Mouse (Mus musculus) spleen, adult 2 months (tissue): ENCODE measurements around the gene Ehmt2. TPM values are rescaled to one million over a fixed set of nuclear protein-coding genes. Genes with fewer than 3 reads are reported as not detected.
A peak's percentile ranks its signal among the peaks of the same experiment; 100 is the strongest.

Experiments
- DNase-seq, 2 experiments: peaks; one replicate each; pipeline versions ENCODE4 v3.0.0 to v3.0.0-alpha.2; 2012 to 2021; ENCODE audit warnings: low spot score in 2 of 2, low read depth in 1 of 2
- H3K27ac ChIP-seq: fragments of 200-500 bp; 2 replicates; pipeline ENCODE4 v1.5.1; 2012; ENCODE audit warnings: low read length, inconsistent platforms; ENCODE audit not compliant: insufficient read depth
- H3K27me3 ChIP-seq: fragments of 200-500 bp; 2 replicates; pipeline ENCODE4 v1.6.1; 2012; ENCODE audit warnings: mild to moderate bottlenecking, moderate library complexity, low read length, inconsistent platforms; ENCODE audit not compliant: control insufficient read depth, insufficient read depth
- H3K36me3 ChIP-seq: fragments of 200-500 bp; 2 replicates; pipeline ENCODE4 v1.6.1; 2012; ENCODE audit warnings: mild to moderate bottlenecking, low read length, inconsistent platforms; ENCODE audit not compliant: control insufficient read depth, insufficient read depth
- H3K4me1 ChIP-seq: fragments of 200-500 bp; 2 replicates; pipeline ENCODE4 v1.6.1; 2011; ENCODE audit warnings: inconsistent platforms; ENCODE audit not compliant: control insufficient read depth, insufficient read depth, insufficient read length
- H3K4me3 ChIP-seq: fragments of 200-500 bp; 2 replicates; pipeline ENCODE4 v1.5.1; 2011; ENCODE audit warnings: mild to moderate bottlenecking, inconsistent platforms; ENCODE audit not compliant: insufficient read depth, insufficient read length; ENCODE audit errors: extremely low read depth
- CTCF ChIP-seq: fragments of 200-500 bp; IDR thresholded peaks from 2 replicates; pipeline ENCODE4 v1.5.1; 2011; ENCODE audit warnings: mild to moderate bottlenecking, inconsistent platforms; ENCODE audit not compliant: insufficient read depth, insufficient read length, insufficient replicate concordance; ENCODE audit errors: extremely low read depth
- POLR2A ChIP-seq: fragments of 200-500 bp; IDR thresholded peaks from 2 replicates; pipeline ENCODE4 v1.6.1; 2011; ENCODE audit warnings: low read depth, low read length, inconsistent platforms
- WGBS: fragments of 180-500 bp; shearing (Covaris S2); methylation state at CpG from one replicate; pipeline ENCODE4 v1.1.7; 2018; 5-methylcytosine and 5-hydroxymethylcytosine counted together
- polyA plus RNA-seq: library from polyadenylated mRNA; depleted of rRNA; stranded (reverse); fragments of >200 nt; gene quantifications from 2 replicates; pipeline ENCODE4 v1.2.3, GENCODE M21; 2012

Gene Ehmt2
- polyA plus RNA-seq, 1 experiment, result 200 TPM

GRCm38 (mm10) chr17:34924258-34924657 lies 26.0 kb downstream of the Ehmt2 start:
- DNase-seq, result no peak
- Histone ChIP-seq H3K36me3 (no peaks in the 10 kb centered on the region), H3K27me3 (no peaks in the 10 kb centered on the region), H3K27ac (no peak overlapping the region), H3K4me3 (no peak overlapping the region), H3K4me1 (no peaks in the 10 kb centered on the region)
- TF ChIP-seq CTCF (no peak), POLR2A (no peak)
- WGBS, result 47% methylated on average over 5 of the region's 5 CpGs

- H3K27me3 ChIP-seq, result no peaks in the 10 kb centered on the region
- H3K4me3 ChIP-seq, result no peak overlapping the region
- 91% methylated on average over 18 of the region's 18 CpGs for WGBS
- peaks cover 4% of the 10 kb centered on the region; the same call in 1 of the 2 replicates for H3K4me1 ChIP-seq
- H3K36me3 ChIP-seq, result no peaks in the 10 kb centered on the region
- no peak for TF ChIP-seq CTCF
- TF ChIP-seq POLR2A, result no peak
- DNase-seq, result no peak
- no peak overlapping the region for H3K27ac ChIP-seq
Observed at GRCm38 (mm10) chr17:34927306-34928019, 29.2 kb downstream of the Ehmt2 start.

- H3K27ac ChIP-seq, result no peak overlapping the region
- TF ChIP-seq POLR2A (no peak), CTCF (no peak)
- DNase-seq, result no peak
- no peak overlapping the region for H3K4me3 ChIP-seq
- no peaks in the 10 kb centered on the region for H3K27me3 ChIP-seq
- peaks cover 5% of the 10 kb centered on the region; the same call in 1 of the 2 replicates for H3K4me1 ChIP-seq
- 85% methylated on average over 4 of the region's 4 CpGs for whole genome bisulfite sequencing
- peaks cover 1% of the 10 kb centered on the region; the same call in 1 of the 2 replicates for H3K36me3 ChIP-seq
Observed at GRCm38 (mm10) chr17:34928841-34929240, 30.6 kb downstream of the Ehmt2 start.

GRCm38 (mm10) chr17:34931061-34931734 lies 32.9 kb downstream of the Ehmt2 start, which contains the start of gene Neu1:
Neu1 (plus strand) TSS chr17:34931253.
- WGBS, result 1% methylated on average over 34 of the region's 38 CpGs
- TF ChIP-seq CTCF, result peak; percentile 52; the same call in 1 of the 2 replicates
- peak; percentile 35; the same call in 1 of the 2 replicates for TF ChIP-seq POLR2A
- peak within 1 kb of the TSS; percentile 79 for H3K27ac ChIP-seq
- peak; percentile 97 to 98 for DNase-seq
- H3K4me1 ChIP-seq, result peaks cover 5% of the 10 kb centered on the region; the same call in 1 of the 2 replicates
- no peaks in the 10 kb centered on the region for H3K27me3 ChIP-seq
- H3K36me3 ChIP-seq, result peaks cover 13% of the 10 kb centered on the region
- H3K4me3 ChIP-seq, result peak within 1 kb of the TSS; percentile 82

GRCm38 (mm10) chr17:34931735-34932098 lies 33.4 kb downstream of the Ehmt2 start:
- TF ChIP-seq POLR2A (no peak), CTCF (no peak)
- Histone ChIP-seq H3K27ac (peak overlapping the region; percentile 79), H3K4me3 (peak overlapping the region; percentile 82), H3K27me3 (no peaks in the 10 kb centered on the region), H3K4me1 (peaks cover 5% of the 10 kb centered on the region; the same call in 1 of the 2 replicates), H3K36me3 (peaks cover 13% of the 10 kb centered on the region)
- peak in 1 of 2 experiments; percentile 42 for DNase-seq
- WGBS, result 5% methylated on average over 14 of the region's 14 CpGs

- no peak for TF ChIP-seq CTCF
- TF ChIP-seq POLR2A, result no peak
- Histone ChIP-seq H3K27ac (peak overlapping the region; percentile 79), H3K4me1 (peaks cover 5% of the 10 kb centered on the region; the same call in 1 of the 2 replicates)
Observed at GRCm38 (mm10) chr17:34932287-34932686, 34.0 kb downstream of the Ehmt2 start.

More at GRCm38 (mm10) chr17:34932287-34932686, 34.0 kb downstream of the Ehmt2 start:
- peaks cover 14% of the 10 kb centered on the region for H3K36me3 ChIP-seq
- peak overlapping the region; percentile 82 for H3K4me3 ChIP-seq
- peak; percentile 49 to 68 for DNase-seq
- WGBS, result 26% methylated on average over 8 of the region's 8 CpGs
- no peaks in the 10 kb centered on the region for H3K27me3 ChIP-seq
